Mouse (Mus musculus): ENCODE measurements around the gene Bag5. TPM values are rescaled to one million over a fixed set of nuclear protein-coding genes. Genes with fewer than 3 reads are reported as not detected.

Bag5 gene
- 7.8 and 8.6 TPM in 2 replicates for polyA plus RNA-seq (2012; ENCODE audit: low replicate concordance)

GRCm38 (mm10) chr12:111713004-111713651 is at the start of gene Bag5, which contains the start of gene Apopt1:
TSS of gene Bag5 (minus strand) at chr12:111713257.
TSS of gene Apopt1 (plus strand) at chr12:111713261.

GRCm38 (mm10) chr12:111758381-111759175 is 45.5 kb upstream of the Bag5 start, which contains the start of gene Klc1:
TSS of gene Klc1 (plus strand) at chr12:111758849.

GRCm38 (mm10) chr12:111677882-111678669 is 35.0 kb downstream of the Bag5 start, which contains the start of gene Trmt61a:
TSS of gene Trmt61a (plus strand) at chr12:111678105.

GRCm38 (mm10) chr12:111672176-111672575 is 40.9 kb downstream of the Bag5 start, which contains the start of gene Ckb:
TSS of gene Ckb (minus strand) at chr12:111672338.

Other genes starting within 250 kb of the Bag5 start
- 0.48 TPM in 1 of 2 replicates, not detected in the other for gene Gm266, start 227.4 kb downstream of the Bag5 start, polyA plus RNA-seq (2012; ENCODE audit: low replicate concordance)
- gene Eif5, start 175.2 kb downstream of the Bag5 start, polyA plus RNA-seq (2012; ENCODE audit: low replicate concordance): 81.1 and 94.2 TPM in 2 replicates
- 9.3 and 16.5 TPM in 2 replicates for gene Mark3, start 138.7 kb downstream of the Bag5 start, polyA plus RNA-seq (2012; ENCODE audit: low replicate concordance)
- gene Ckb, start 40.9 kb downstream of the Bag5 start, polyA plus RNA-seq (2012; ENCODE audit: low replicate concordance): 18.2 and 37.1 TPM in 2 replicates
- 27.1 and 40.3 TPM in 2 replicates for gene Trmt61a, start 35.2 kb downstream of the Bag5 start, polyA plus RNA-seq (2012; ENCODE audit: low replicate concordance)
- 81.0 and 98.3 TPM in 2 replicates for gene Apopt1, start within 50 bp of the Bag5 start, polyA plus RNA-seq (2012; ENCODE audit: low replicate concordance)
- gene Klc1, start 45.6 kb upstream of the Bag5 start, polyA plus RNA-seq (2012; ENCODE audit: low replicate concordance): 35.1 and 44.2 TPM in 2 replicates
- 2.6 and 13.1 TPM in 2 replicates for gene Xrcc3, start 100.6 kb upstream of the Bag5 start, polyA plus RNA-seq (2012; ENCODE audit: low replicate concordance)
- gene Zfyve21, start 100.9 kb upstream of the Bag5 start, polyA plus RNA-seq (2012; ENCODE audit: low replicate concordance): 5.0 and 5.1 TPM in 2 replicates
- gene Ppp1r13b, start 194.9 kb upstream of the Bag5 start, polyA plus RNA-seq (2012; ENCODE audit: low replicate concordance): 8.9 and 12.6 TPM in 2 replicates

Data from leukemia stem cell, adult 10-12 weeks (primary cell).